Mouse (Mus musculus) lung, postnatal 14 days (tissue): ENCODE data around the gene Gm14632.
"Not testable (repeated sequence)": the region's sequence is repeated elsewhere in the genome, so short reads cannot be mapped to it uniquely, and the experiment has no call there.

Source experiments
- DNase-seq: peaks from one replicate; pipeline ENCODE4 v3.0.0; 2021

Gm14632 gene

GRCm38 (mm10) chrX:30329472-30329871, at the start of gene Gm14632:
Gene Gm14632 (plus strand): TSS chrX:30329772.
- DNase-seq = not testable (repeated sequence)
